Mouse (Mus musculus): Measurements from ENCODE around the gene Tespa1. TPM values are rescaled to one million over a fixed set of nuclear protein-coding genes. Genes with fewer than 3 reads are reported as not detected.
"Not testable (repeated sequence)": the region's sequence is repeated elsewhere in the genome, so short reads cannot be mapped to it uniquely, and the experiment has no call there.

The Tespa1 gene
- 1 to 10 TPM; 1.3 to 1.6 TPM for total RNA-seq (2021)
- long read RNA-seq, experiment 1, result 0 reads
- long read RNA-seq, experiment 2, result 0 reads

DNA sequence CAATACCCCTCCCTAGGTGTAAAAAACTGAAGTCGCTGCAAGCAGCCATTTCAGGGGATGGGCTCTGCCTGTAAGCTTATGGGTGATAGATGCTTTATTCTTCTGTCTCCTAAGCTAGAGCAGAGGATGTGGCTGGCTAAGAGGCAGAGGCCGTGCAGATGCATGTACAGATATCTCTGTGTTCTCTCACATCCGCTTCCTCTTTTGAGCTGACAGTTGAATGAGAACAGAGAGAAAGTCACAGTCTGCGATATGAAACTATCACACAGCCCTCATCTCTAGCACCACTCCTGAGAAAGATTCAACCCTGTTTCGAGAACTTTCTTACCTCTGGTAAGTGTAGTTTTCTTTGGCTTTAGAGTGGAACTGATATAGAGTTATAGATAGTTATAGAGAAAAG lies at the start of gene Tespa1:
TSS of gene Tespa1 (plus strand) at position 234 of the 400 bp plus-strand sequence.
- DNase-seq (ENCODE audit: low spot score in 2 of 2), result no peak

- DNase-seq (ENCODE audit: low spot score in 2 of 2), result no peak
Measured at GRCm38 (mm10) chr10:130275759-130276158, 46.9 kb upstream of the Tespa1 start.

DNA sequence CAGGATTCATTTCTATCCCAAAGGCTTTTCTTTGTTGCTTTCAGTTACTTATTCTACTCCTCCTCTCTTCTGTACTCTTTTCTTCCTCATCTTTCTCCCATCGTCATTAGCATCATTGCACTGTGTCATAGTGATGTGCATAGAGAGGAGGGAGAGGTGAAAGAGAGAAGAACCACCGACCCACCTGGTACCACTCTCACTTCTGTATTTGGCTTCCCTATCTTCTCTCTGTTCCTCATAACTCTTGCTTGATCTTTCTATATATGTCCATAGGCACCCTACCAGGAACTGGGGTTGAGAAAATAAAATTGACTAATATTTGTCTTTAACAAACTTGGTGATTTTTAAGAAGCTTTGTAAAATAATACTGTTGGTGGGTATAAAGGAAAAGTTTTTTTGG lies 46.2 kb upstream of the Tespa1 start:
- DNase-seq (ENCODE audit: low spot score in 2 of 2), result no peak

- no peak for DNase-seq (ENCODE audit: low spot score in 2 of 2)
Measured at GRCm38 (mm10) chr10:130280066-130280465, 42.6 kb upstream of the Tespa1 start, which contains the start of gene Neurod4. TSS of gene Neurod4 (minus strand) at chr10:130280240.

GRCm38 (mm10) chr10:130281982-130282449 lies 40.7 kb upstream of the Tespa1 start:
- DNase-seq (ENCODE audit: low spot score in 2 of 2), result no peak

DNA sequence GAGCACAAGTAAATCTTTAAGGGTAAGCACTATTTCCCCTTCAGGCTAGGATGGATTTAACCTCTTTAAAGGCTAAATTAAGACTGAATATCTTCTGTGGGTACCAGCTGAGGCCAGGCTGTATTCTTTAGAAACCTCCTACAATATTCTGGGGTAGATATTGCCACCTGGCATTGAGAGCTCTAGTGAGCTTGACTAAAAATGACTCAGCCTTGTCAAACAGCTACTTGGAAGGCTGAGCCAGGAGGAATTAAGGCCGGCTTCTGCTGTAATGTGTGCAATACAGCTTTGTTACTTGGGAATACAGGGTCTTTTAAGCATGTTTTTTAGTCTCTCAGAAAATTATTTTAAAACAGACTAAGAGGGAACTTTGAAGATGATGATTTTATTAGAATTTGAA lies 35.5 kb upstream of the Tespa1 start:
- peak in 1 of 2 experiments; percentile 9 for DNase-seq (ENCODE audit: low spot score in 2 of 2)

DNA sequence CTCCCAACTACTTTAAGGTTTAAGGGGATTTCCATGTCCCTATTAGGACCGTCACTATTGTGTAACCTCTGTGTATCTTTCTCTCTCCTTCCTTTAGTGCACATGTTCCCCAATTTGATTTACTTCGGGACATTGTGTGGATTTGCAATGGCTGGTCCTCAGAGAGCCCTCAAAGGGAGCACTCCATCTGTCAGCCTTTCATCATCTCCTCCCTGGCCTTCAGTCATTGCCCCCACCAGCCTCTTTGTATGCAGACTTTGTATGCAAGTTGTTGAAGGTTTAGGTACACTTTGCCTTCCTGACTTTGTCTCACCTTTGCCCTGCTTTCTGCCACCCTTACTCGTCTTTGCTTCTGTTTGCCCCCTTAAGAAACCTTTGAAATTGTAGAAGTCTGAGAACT lies 34.7 kb upstream of the Tespa1 start:
- no peak for DNase-seq (ENCODE audit: low spot score in 2 of 2)

DNA sequence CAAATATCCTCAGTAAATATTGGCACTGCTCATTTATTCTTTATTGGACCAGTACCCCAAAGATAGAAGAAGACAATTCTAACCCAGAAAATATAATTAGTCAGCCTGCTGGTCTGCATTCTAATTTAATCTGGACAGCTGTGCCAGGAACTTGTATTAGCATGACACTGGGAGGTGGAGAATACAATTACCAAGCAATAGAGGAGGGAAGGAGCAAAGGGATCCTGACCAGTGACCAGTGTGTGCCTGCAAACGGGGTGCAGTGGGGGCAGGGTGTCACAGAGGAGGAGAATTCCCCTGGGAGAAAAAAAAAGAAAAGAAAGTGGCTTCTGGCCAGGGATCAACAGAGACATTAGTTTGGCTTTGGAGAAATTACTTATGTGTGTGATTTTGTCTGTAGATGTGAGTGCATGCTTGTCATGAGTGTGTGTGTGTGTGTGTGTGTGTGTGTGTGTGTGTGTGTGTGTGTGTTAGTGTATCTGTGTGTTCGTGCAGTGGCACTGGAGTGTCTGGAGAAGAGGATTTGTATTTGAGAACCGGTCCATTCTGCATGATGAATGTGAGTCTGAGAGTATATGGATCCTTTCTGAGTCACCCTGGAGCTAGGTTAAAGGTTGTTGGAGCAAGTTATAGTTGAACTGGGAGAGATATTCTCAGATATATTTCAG lies 28.8 kb upstream of the Tespa1 start:
- DNase-seq (ENCODE audit: low spot score in 2 of 2), result no peak

- peak; percentile 16 to 21 for DNase-seq (ENCODE audit: low spot score in 2 of 2)
Measured at GRCm38 (mm10) chr10:130298748-130299147, 23.9 kb upstream of the Tespa1 start.

GRCm38 (mm10) chr10:130304138-130304537 lies 18.5 kb upstream of the Tespa1 start:
- not testable (repeated sequence) for DNase-seq (ENCODE audit: low spot score in 2 of 2)

GRCm38 (mm10) chr10:130311534-130312227 lies 11.0 kb upstream of the Tespa1 start:
- DNase-seq (ENCODE audit: low spot score in 2 of 2), result no peak

- DNase-seq (ENCODE audit: low spot score in 2 of 2), result no peak
Measured at GRCm38 (mm10) chr10:130313531-130313930, 9.1 kb upstream of the Tespa1 start.

DNA sequence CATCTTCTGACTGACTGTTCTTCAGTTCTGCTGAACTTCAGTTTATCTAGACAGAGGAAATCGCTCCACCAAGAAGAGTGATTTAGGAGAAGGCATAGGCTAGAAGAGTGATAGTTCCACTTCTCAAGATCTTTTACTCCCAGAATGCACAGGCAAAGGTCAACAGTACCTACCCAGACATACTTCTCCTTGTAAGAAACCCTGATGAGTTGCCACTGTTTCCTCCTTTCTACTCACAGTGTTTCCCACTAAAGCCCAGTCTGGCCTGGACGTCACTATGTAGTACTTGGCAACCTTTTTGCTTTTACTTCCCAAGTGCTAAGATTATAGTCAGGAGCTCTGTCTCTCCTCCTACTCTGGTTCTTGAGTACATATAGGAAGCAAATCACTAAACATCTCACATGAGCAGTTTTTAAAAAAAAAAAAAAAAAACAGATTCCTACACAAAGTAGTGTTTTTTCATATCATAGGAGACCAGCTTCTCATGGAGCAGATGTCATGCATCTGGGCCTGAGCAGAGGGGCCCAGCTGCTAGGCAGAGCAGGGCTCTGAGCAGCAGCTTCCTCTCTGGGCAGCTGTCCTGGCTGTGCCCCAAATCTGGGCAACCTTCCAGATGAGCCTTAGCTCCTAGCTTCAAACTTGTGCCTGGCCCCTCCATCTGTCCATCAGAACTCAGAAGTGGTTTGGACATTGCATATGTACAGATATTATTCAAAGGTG lies 8.4 kb upstream of the Tespa1 start:
- DNase-seq (ENCODE audit: low spot score in 2 of 2), result no peak

GRCm38 (mm10) chr10:130315846-130316245 lies 6.8 kb upstream of the Tespa1 start:
- no peak for DNase-seq (ENCODE audit: low spot score in 2 of 2)

DNA sequence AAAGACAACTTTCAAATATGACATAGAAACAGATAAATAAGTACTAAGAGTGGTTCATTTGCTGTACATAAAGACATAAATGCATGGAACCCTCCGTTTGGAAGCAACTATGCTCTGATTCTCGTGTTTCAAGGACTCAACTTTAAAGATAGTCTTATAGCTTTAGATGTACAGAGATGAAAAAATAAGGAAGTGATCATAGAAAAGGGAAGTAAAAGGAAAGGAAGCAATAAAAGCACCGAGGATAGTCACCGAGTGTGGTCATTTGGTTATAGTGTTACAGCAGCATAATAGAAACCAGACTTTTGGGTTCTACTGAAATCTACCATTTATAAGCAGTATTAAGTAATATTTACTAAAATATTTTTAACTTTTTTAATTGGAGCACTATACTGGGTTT lies 4.0 kb upstream of the Tespa1 start:
- DNase-seq (ENCODE audit: low spot score in 2 of 2), result no peak

GRCm38 (mm10) chr10:130320715-130321114 lies 2.0 kb upstream of the Tespa1 start:
- DNase-seq (ENCODE audit: low spot score in 2 of 2), result no peak

- DNase-seq (ENCODE audit: low spot score in 2 of 2), result no peak
Measured at GRCm38 (mm10) chr10:130322062-130322461, 608 bp upstream of the Tespa1 start.

DNA sequence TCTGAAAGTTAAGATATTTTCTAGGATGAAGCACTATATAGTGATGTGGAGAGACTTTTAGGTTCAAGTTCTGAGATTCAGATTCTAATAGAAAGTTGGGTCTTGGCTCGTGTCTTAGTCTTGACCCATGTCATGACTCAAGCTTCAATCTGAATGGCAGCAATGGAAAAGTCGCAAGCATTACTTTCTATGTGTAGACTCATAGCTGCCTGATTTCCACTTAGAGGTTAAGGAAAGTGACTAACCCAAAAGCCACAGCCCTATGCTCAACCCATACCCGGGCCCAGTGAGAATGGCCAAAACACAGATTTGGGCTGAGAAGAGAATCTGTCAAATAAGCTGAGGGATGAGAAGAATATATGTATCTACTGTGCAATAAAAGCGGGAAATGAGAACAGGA lies 1.6 kb downstream of the Tespa1 start:
- no peak for DNase-seq (ENCODE audit: low spot score in 2 of 2)

DNA sequence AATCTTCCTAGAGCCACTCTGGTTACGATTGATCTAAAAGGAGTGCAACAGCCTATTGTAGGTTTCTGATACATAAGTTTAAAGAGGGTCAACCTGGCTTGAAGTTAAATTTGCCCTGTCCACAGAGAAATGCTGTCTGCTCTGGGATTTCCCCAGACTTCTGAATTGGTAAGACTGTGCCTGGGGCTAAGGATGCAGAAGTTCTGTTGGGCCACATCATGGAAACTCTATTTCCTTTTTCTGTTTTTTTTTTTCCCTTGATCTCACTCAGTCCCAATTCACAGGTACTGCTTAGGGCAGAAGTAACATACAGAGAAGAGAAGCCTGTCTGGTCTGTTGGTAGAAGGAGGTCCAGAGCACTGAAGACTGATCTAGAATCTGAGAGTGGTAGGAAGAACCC lies 8.0 kb downstream of the Tespa1 start:
- no peak for DNase-seq (ENCODE audit: low spot score in 2 of 2)

- DNase-seq (ENCODE audit: low spot score in 2 of 2), result no peak
Measured at GRCm38 (mm10) chr10:130336385-130336784, 13.7 kb downstream of the Tespa1 start.

GRCm38 (mm10) chr10:130337581-130337980 lies 14.9 kb downstream of the Tespa1 start:
- no peak for DNase-seq (ENCODE audit: low spot score in 2 of 2)

GRCm38 (mm10) chr10:130340050-130340449 lies 17.4 kb downstream of the Tespa1 start:
- not testable (repeated sequence) for DNase-seq (ENCODE audit: low spot score in 2 of 2)

Data from layer of hippocampus, postnatal 14 days (tissue).